Mouse (Mus musculus) activated CD4-positive, CD25-positive, alpha-beta regulatory T cell (primary cell): ENCODE measurements around the gene Mpzl2. TPM values are rescaled to one million over a fixed set of nuclear protein-coding genes. Genes with fewer than 3 reads are reported as not detected.

Experiments
- polyA plus RNA-seq, 2 experiments: library from polyadenylated mRNA; unstranded; fragments of 100-300 nt; shearing (Covaris generic); gene quantifications; one replicate each; pipeline ENCODE4 v1.2.1; 2017

The Mpzl2 gene
- under 1 TPM; 0.05 to 0.34 TPM for polyA plus RNA-seq

GRCm38 (mm10) chr9:45039499-45039898 lies at the start of gene Mpzl2:
TSS of gene Mpzl2 (plus strand) at chr9:45039799.

GRCm38 (mm10) chr9:45009180-45010078 lies 30.2 kb upstream of the Mpzl2 start, which contains the start of gene Cd3e:
TSS of gene Cd3e (minus strand) at chr9:45009627.

GRCm38 (mm10) chr9:45055082-45055713 lies 15.6 kb downstream of the Mpzl2 start, which contains the start of gene Mpzl3:
TSS of gene Mpzl3 (plus strand) at chr9:45055186.

GRCm38 (mm10) chr9:45079011-45079410 lies 39.4 kb downstream of the Mpzl2 start, which contains the start of gene Jaml:
TSS of gene Jaml (plus strand) at chr9:45079183.

Other genes starting within 250 kb of the Mpzl2 start
- gene Tmem25, start 240.5 kb upstream of the Mpzl2 start, polyA plus RNA-seq, result under 1 TPM in 1 of 2 experiments, not detected in 1; 0.09 TPM
- gene Ttc36, start 236.7 kb upstream of the Mpzl2 start, polyA plus RNA-seq, result under 1 TPM in 1 of 2 experiments, not detected in 1; 0.24 TPM
- 10 to 100 TPM; 65.3 to 78.7 TPM for gene Kmt2a, start 158.5 kb upstream of the Mpzl2 start, polyA plus RNA-seq
- 100 to 1,000 TPM; 431 to 474 TPM for gene Atp5l, start 119.1 kb upstream of the Mpzl2 start, polyA plus RNA-seq
- 10 to 100 TPM; 34.1 to 51.6 TPM for gene Ube4a, start 74.2 kb upstream of the Mpzl2 start, polyA plus RNA-seq
- 1,000 to 10,000 TPM; 1,406 to 1,429 TPM for gene Cd3g, start 59.4 kb upstream of the Mpzl2 start, polyA plus RNA-seq
- 1,000 to 10,000 TPM in 1 of 2 experiments, 100 to 1,000 TPM in 1; 999 to 1,041 TPM for gene Cd3d, start 58.0 kb upstream of the Mpzl2 start, polyA plus RNA-seq
- gene Cd3e, start 30.2 kb upstream of the Mpzl2 start, polyA plus RNA-seq, result 1,000 to 10,000 TPM; 1,185 to 1,542 TPM
- 10 to 100 TPM; 16.8 to 18.0 TPM for gene Mpzl3, start 15.4 kb downstream of the Mpzl2 start, polyA plus RNA-seq
- 10 to 100 TPM in 1 of 2 experiments, 1 to 10 TPM in 1; 9.3 to 64.5 TPM for gene Jaml, start 39.4 kb downstream of the Mpzl2 start, polyA plus RNA-seq
- gene Scn2b, start 78.0 kb downstream of the Mpzl2 start, polyA plus RNA-seq, result under 1 TPM in 1 of 2 experiments, not detected in 1; 0.10 TPM
- gene Scn4b, start 98.6 kb downstream of the Mpzl2 start, polyA plus RNA-seq, result under 1 TPM; 0.17 TPM
- 1 to 10 TPM in 1 of 2 experiments, under 1 TPM in 1; 0.55 to 3.8 TPM for gene BC049352, start 142.2 kb downstream of the Mpzl2 start, polyA plus RNA-seq
- gene Tmprss4, start 164.3 kb downstream of the Mpzl2 start, polyA plus RNA-seq, result not detected
- 100 to 1,000 TPM in 1 of 2 experiments, 10 to 100 TPM in 1; 38.3 to 141 TPM for gene Il10ra, start 229.3 kb downstream of the Mpzl2 start, polyA plus RNA-seq